Mouse (Mus musculus) hindbrain, embryonic 10.5 days (tissue): Measurements from ENCODE around the gene Snn. TPM values are rescaled to one million over a fixed set of nuclear protein-coding genes. Genes with fewer than 3 reads are reported as not detected.

Experiments used
- DNase-seq: peaks from one replicate; pipeline ENCODE4 v3.0.0-alpha.2; 2017; ENCODE audit warnings: low spot score
- H3K27ac ChIP-seq: fragments of 300-500 bp; sonication (generic); 2 replicates; pipeline ENCODE4 v1.5.1; 2016; ENCODE audit warnings: mild to moderate bottlenecking, moderate library complexity
- H3K27me3 ChIP-seq: fragments of 300-500 bp; sonication (generic); 2 replicates; pipeline ENCODE4 v1.6.1; 2016; ENCODE audit warnings: mild to moderate bottlenecking; ENCODE audit not compliant: poor library complexity, insufficient read depth, severe bottlenecking
- H3K36me3 ChIP-seq: fragments of 300-500 bp; sonication (generic); 2 replicates; pipeline ENCODE4 v1.6.1; 2016; ENCODE audit warnings: mild to moderate bottlenecking, moderate library complexity
- H3K4me1 ChIP-seq: fragments of 300-500 bp; sonication (generic); replicated peaks from 2 replicates; pipeline ENCODE4 v1.6.1; 2016; ENCODE audit warnings: mild to moderate bottlenecking
- H3K4me3 ChIP-seq: fragments of 300-500 bp; sonication (generic); 2 replicates; pipeline ENCODE4 v1.5.1; 2016; ENCODE audit warnings: mild to moderate bottlenecking, moderate library complexity
- H3K9me3 ChIP-seq: fragments of 300-500 bp; sonication (generic); 2 replicates; pipeline ENCODE4 v1.6.1; 2016; ENCODE audit warnings: mild to moderate bottlenecking, moderate library complexity
- WGBS: fragments of 180-500 bp; shearing (Covaris S2); methylation state at CpG from one replicate; pipeline ENCODE4 v1.1.7; 2016; 5-methylcytosine and 5-hydroxymethylcytosine counted together
- polyA plus RNA-seq: library from polyadenylated mRNA; unstranded; fragments of >200 nt; fragmentation: Nextera tagmentation; extraction: Ambion mirVana; gene quantifications from 2 replicates; pipeline ENCODE4 v1.2.1, GENCODE M21; 2016

The Snn gene
- polyA plus RNA-seq, 1 experiment from 2014 or later, result 94.7 TPM

DNA sequence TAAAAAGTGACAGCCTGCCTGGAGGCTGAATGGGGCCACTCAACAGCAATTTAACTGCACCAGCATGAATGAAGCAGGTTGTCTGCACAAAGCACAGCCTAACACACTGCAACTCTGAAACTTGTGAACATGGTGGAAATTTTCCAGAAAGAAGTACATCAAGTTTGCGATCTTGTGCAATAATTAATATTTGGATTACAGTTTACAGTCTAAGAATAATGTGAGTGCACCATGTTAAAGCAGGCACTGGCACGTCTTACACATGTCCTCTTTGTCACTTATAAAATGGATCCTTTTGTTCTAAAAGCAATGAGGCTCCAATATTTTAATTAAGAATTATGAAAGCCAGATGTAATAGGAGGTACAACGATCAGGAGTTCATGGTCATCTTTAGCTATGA lies 36.6 kb downstream of the Snn start:
- 90% methylated on average over 3 of the region's 3 CpGs for WGBS

DNA sequence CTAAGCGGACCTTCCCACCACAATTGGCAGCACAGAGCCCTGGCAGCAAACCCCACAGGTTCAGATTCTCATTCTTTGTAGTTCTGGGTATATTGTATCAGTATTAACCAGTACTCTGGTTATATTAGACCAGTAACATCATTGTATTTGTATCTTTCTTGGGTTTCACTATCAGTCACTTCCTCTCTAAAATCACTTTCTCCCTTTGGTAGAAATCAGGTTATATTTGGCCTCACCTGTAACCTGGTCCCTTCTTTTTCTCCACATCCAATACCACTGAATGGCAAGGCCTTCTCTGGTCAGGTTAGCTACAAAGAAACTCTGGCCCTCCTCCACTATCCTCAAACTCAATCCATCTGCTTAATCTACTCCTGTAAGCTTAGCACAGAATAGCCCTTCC lies 44.2 kb downstream of the Snn start:
- WGBS, result 84% methylated on average over 1 of the region's 1 CpGs
- Histone ChIP-seq H3K27ac (no peak overlapping the region), H3K4me1 (no peaks in the 10 kb centered on the region), H3K36me3 (peaks cover 32% of the 10 kb centered on the region), H3K9me3 (no peaks in the 10 kb centered on the region), H3K4me3 (no peak overlapping the region), H3K27me3 (no peaks in the 10 kb centered on the region)
- DNase-seq, result no peak

More for the DNA sequence above, 36.6 kb downstream of the Snn start:
- no peaks in the 10 kb centered on the region for H3K9me3 ChIP-seq
- no peaks in the 10 kb centered on the region for H3K4me1 ChIP-seq
- H3K4me3 ChIP-seq, result no peak overlapping the region
- no peaks in the 10 kb centered on the region for H3K27me3 ChIP-seq
- peaks cover 22% of the 10 kb centered on the region for H3K36me3 ChIP-seq
- H3K27ac ChIP-seq, result no peak overlapping the region
- DNase-seq, result no peak

- 81% methylated on average over 4 of the region's 4 CpGs for WGBS
- no peak for DNase-seq
- Histone ChIP-seq H3K27me3 (no peaks in the 10 kb centered on the region), H3K27ac (no peak overlapping the region), H3K36me3 (peaks cover 34% of the 10 kb centered on the region), H3K4me3 (no peak overlapping the region), H3K4me1 (no peaks in the 10 kb centered on the region), H3K9me3 (no peaks in the 10 kb centered on the region)
Measured at GRCm38 (mm10) chr16:11109198-11109740, 48.5 kb downstream of the Snn start.

- H3K4me1 ChIP-seq, result no peaks in the 10 kb centered on the region
- H3K27ac ChIP-seq, result no peak overlapping the region
- peaks cover 81% of the 10 kb centered on the region for H3K36me3 ChIP-seq
- H3K4me3 ChIP-seq, result no peak overlapping the region
- DNase-seq, result no peak
- H3K27me3 ChIP-seq, result no peaks in the 10 kb centered on the region
- 96% methylated on average over 2 of the region's 2 CpGs for WGBS
- H3K9me3 ChIP-seq, result no peaks in the 10 kb centered on the region
Measured at GRCm38 (mm10) chr16:11122625-11123024, 61.9 kb downstream of the Snn start.

GRCm38 (mm10) chr16:11124110-11124509 lies 63.4 kb downstream of the Snn start:
- no peak overlapping the region for H3K27ac ChIP-seq
- H3K4me1 ChIP-seq, result no peaks in the 10 kb centered on the region
- peaks cover 81% of the 10 kb centered on the region for H3K36me3 ChIP-seq
- WGBS, result 100% methylated on average over 1 of the region's 1 CpGs
- no peak overlapping the region for H3K4me3 ChIP-seq
- DNase-seq, result no peak
- H3K9me3 ChIP-seq, result no peaks in the 10 kb centered on the region
- no peaks in the 10 kb centered on the region for H3K27me3 ChIP-seq

Other genes with a start within 250 kb of the Snn start
- gene Gm11172, start 248.0 kb upstream of the Snn start, polyA plus RNA-seq, result not detected in 2 replicates
- 2.5 and 4.7 TPM in 2 replicates for gene Rmi2, start 225.9 kb upstream of the Snn start, polyA plus RNA-seq
- 88.8 and 127 TPM in 2 replicates for gene Litaf, start 5.2 kb downstream of the Snn start, polyA plus RNA-seq
- 28.4 and 28.7 TPM in 2 replicates for gene Txndc11, start 73.7 kb downstream of the Snn start, polyA plus RNA-seq
- 85.7 and 89.3 TPM in 2 replicates for gene Zc3h7a, start 115.4 kb downstream of the Snn start, polyA plus RNA-seq
- gene Rsl1d1, start 142.4 kb downstream of the Snn start, polyA plus RNA-seq, result 212 and 259 TPM in 2 replicates
- 70.6 and 83.2 TPM in 2 replicates for gene Gspt1, start 193.4 kb downstream of the Snn start, polyA plus RNA-seq